Mouse (Mus musculus) layer of hippocampus, adult 9-11 months (tissue): ENCODE results near the gene A130010J15Rik.

Source experiments
- DNase-seq: peaks from one replicate; pipeline ENCODE4 v3.0.0; 2022

The A130010J15Rik gene

DNA sequence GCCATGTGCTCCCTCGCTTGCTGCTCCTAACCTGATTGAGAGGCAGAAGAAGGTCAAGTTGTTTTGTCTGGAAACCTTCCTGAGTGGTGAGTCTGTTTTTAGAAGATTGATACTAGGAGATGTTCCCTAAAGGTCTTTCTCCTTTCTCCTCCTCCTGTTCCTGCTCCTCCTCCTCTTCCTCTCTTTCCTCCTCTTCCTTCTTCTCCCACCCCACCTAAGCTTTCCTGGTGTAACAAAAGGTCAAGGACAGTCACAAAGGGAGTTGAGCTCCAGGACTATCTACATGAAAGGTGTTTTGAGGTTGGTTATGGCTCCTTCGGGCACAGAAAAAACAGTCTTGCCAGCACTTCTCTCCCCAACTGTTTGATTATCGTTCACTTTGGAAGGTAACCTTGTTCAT lies at the start of gene A130010J15Rik:
Gene A130010J15Rik, plus strand, starts transcription at position 301 of the 400 bp plus-strand sequence.
- no peak for DNase-seq

DNA sequence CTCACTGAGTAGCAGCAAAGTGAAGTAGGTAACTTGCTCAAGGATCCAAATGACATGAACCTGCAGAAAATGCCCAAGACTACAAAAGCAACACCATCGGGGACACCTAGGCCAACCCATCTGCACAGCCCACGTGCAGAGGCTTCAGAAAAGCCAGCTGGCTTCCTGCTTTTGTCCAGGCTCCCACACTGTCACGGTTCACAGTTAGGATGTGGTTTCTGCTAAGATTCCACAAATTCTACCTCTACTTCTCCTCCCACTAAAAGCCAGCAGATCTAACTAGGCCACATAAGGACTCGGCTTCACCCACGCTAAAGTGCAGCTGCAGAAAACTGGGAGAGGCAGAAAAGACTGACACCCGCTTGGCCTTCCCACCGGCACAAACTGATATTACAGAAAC lies 45.1 kb upstream of the A130010J15Rik start:
- no peak for DNase-seq

DNA sequence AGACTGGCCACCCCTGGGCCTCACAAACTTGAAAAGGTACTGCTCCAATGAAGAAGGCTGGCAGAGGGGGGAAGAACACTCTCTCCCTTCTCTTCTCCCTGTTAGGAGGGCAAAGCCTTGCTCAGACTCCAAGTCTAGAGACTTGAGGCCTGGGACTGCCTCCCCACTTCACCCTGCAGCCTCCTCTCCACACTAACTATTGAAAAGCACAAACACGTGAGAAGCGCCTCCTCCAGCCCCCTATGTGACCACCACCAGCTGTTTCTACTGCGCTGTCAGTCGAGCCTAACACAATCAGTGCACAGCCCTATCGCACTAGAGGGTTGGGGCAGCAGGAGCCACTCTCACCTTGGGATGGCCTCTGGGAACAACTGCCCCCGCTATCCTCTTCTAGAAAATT lies 44.6 kb upstream of the A130010J15Rik start:
- no peak for DNase-seq

DNA sequence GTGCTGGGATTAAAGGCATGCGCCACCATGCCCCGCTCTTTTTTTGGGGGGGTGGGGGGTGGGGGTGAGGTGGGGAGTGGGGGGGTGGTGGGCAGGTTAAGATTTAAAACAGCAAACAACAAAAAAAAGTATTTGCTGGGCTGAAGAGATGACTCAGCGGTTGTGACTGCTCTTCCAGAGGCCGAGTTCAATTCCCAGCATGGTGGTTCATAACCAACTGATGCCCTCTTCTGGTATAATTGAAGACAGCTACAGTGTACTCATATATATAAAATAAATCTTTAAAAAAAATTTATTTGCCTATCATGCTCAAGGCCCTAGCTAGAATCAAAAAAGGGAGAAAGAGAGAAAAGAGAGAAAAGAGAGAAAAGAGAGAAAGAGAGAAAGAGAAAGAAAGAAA lies 42.0 kb upstream of the A130010J15Rik start:
- no peak for DNase-seq

DNA sequence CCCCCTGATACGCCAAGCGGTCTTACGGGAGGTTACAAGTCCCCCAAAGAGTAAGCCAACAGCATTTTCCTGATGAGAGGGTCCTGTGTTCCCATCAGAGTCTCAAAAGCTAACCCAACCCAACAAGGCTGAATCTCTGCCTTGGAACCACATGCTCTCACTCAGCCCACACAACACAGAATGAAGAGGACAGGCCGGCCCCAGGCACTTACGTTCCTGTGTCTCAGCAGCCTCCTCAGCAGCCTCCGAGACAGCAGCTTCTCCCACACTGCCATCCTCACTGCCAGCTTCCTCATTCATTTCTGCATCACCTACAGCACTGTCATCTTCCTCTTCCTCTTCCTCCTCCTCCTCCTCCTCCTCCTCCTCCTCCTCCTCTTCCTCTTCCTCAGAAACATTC lies 39.8 kb upstream of the A130010J15Rik start:
- no peak for DNase-seq

DNA sequence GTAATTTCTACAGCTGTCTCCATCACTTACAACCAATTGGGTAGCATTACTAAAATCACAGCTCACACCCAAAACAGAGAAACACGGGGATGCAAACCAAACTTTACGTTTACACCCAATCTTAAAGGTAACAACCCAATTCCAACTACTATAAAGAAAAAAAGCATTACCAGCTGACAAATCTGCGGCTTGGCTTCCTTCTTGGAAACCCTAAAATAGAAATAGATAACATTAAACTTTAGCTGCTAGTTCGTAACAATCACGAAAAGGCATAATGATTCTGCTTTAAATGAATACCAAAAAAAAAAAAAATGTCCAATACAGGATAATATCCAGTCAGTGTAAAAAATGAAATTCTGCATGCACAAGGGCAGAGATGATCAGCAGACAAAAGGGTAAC lies 38.5 kb upstream of the A130010J15Rik start:
- no peak for DNase-seq

DNA sequence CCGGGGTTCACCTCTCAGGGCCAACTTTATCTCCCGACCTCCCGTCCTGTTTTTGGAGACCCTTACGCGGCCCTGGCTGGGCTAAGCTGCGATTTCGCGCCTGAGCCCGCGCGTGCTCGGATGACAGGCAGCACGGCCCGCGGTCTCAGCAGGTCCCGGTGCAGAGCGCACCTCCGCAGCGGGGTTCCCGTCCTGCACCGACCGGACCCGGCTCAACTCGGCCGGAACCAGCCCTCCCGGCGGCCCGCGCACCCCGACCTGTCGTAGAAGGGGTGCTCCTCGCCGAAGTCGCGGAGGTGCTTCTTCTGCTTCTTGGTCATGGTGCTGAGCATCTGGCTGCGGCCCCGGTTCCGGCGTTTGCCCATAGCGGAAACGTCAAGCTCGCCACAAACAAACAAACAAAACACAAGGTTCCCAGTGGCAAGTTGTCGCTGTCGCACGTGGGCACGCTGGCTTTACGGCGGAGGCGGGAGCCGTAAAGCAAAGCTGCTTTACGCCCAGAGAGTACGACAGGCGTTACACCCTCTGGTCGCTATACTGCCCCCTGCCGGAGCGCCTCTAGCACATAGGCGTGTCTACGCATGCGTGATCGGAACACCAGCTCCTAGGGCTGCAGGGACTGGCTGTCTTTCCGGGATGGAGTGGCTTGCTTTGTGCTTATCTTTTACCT lies 37.9 kb upstream of the A130010J15Rik start, which contains the start of gene Diexf:
Gene Diexf, minus strand, starts transcription at position 487 of the 670 bp plus-strand sequence.
- DNase-seq = peak; percentile 95

DNA sequence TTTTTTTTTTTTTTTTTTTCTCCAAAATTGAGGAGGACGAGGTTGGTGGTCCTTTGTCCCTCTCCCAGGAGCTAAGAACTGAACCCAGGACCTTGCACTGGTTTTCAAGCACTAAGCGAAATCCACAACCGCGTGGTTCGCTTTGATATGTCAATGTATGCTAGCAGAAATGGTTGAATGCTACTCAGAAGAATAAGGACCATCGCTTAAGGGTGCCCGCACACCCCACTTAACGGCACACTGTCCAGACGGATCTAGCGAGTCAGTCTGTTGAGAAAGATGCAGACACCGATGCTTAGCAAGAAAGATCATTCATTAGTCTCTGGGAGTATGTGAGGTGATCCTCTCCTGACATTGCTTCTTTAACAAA lies 37.4 kb upstream of the A130010J15Rik start:
- DNase-seq = no peak

DNA sequence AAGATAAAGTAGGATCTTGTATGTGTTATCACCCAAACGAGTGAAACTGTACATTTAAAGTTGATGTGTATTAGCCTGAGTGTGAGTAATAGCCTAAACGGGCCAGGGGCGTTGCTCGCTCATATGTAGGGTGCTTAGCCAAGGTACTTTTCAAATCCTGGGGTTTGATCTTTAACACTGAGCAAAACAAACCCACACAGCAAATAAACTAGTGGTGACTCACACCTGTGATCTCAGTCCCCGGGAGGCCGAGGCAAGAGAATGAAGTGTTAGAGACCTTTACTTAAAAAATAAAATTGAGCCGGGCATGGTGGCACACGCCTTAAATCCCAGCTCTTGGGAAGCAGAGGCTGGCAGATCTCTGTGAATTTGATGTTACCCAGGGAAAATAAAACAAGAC lies 37.0 kb upstream of the A130010J15Rik start:
- no peak for DNase-seq

DNA sequence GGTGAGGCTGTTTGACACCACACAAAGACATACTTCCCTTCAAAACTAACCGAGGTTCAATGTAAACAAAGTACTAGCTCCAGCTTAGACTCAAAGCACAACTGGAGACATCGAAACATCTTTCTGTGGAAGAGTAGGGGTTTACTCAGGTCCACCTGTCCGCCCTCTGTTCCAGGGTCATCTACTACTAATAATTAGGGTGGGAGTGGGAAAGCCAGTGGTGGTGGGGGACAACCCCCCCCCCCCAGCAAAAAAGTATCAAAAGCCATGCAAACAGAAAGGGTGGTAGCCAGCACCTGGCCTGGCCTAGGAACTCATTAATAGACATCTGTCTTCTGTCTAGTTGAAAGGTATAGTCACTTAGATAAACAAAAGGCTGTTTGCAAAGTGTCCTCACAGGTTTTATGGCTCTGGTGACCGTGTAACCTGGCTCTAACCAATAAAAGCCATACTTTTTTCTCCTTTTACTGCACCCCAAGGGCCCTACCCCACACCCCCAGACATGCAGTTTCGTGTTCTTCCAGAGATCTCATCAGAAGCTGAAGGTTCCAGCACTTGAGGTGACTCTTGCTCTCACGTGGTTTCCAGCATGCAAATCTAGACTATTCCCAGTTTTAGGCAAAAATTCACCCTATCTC lies 36.4 kb upstream of the A130010J15Rik start:
- no peak for DNase-seq

DNA sequence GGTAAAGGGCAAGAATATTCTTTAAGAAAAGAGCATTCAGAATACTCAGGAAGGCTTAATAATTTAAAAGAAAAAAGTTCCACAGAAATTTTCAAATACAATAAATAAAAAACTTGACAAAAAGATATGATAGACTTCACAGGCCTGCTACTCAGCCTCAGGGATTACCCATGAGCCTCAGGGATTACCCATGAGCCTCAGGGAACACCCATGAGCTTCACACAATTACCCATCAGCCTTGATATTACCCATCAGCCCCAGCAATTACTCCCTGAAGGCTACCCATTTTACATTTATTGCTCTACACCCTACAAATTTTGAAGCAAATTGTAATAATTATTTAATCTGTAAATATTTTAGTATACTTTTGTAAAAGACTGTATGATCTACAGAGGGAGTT lies 35.5 kb upstream of the A130010J15Rik start:
- no peak for DNase-seq

DNA sequence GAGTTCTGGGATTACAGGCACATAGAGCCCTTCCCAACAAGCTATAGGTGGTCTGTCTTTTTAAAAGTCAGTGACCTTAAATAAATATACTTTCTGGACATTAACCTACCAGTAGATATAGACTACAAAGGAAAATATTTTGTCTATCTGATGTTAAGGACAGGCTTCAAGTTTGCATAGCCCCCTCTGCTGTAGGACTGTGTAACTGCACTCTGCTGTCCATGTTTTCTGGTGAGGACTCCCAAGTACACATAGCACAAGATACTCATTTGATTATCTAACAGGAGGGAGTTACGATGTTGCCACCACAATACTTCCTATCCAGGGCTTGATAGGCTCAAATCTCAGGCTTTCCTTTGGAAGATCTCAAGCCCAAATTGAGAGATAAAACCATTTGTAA lies 34.1 kb upstream of the A130010J15Rik start:
- DNase-seq = no peak

DNA sequence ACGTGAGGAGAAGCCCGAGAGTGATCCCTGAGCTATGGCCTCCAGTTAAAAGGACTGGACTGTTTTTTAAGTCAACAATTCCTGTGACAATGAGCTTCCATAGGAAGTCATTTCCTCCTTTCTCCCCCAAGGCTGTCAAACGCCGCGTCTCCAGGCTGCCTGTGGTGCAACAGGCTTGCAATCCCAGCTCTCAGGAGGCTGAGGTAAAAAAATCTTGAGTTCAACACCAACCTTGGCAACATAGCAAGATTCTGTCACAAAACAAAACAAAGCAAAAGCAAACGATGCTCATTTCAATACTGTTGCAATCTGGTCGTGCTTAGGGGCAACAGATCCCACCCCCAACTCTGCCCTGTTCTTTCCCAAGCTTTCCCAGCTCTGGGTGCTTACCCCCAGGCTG lies 29.8 kb upstream of the A130010J15Rik start:
- DNase-seq = no peak

DNA sequence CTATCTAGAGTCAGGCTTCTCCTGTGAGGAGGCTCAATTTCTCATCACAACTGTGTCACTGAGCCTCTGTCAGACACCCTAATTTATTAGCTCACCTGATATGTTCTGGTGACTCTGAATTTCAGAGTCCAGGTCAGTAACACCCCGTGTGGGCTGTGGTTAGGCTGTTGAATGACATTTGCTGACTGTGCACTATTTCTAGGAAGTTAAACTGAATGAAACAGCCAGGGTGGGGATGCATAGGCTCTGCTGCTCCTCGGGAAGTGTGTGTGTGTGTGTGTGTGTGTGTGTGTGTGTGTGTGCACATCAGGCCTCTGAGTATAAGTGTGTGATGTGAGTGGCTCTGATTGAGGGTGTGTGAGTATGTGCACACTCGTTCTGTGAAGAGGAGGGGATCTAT lies 29.2 kb upstream of the A130010J15Rik start:
- DNase-seq = no peak

DNA sequence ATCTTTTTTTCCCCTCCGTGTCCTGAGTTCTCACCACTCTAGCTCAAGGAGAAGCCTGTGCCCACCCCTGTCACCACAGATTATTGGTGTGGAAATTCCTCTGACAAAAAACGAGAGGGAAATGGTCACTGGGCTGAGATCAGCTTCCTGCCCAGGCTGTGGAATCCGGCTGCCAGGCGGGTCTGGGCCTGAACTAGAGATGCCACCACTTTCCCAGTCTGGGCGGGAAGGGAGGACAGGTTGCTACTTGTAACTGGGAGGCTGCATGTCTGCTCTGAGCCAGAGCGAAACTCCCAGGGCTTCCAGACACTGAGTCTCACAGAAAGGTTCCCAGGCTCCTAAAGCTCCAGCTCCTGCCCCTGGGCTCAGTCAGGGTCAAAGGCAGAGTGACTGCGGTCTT lies 26.7 kb upstream of the A130010J15Rik start:
- no peak for DNase-seq

DNA sequence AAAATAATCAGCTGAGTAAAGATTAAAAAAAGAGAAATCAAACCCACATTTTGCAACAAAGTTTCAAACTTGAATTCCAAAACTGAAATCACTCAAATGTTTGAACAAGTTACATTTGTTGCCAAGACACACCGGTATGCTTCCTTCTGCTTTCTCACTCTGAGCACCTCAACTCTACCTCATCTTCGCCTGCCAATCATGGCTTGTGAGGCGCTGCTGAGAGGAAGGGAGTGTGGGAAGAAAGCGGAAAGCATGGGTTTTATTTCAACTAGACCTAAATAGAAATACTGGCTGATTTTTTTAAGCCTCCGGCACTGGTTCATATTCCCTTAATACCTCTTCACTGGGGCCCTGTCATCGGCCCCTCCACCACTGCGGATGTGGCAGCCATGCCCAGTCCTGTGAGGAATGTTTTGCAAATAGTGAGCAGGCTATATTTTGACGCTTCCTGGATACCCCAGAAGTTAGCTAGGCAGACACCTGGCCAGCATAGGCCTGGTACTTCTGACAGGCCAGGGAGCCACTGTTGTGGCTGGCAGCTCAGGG lies 25.3 kb upstream of the A130010J15Rik start:
- no peak for DNase-seq

DNA sequence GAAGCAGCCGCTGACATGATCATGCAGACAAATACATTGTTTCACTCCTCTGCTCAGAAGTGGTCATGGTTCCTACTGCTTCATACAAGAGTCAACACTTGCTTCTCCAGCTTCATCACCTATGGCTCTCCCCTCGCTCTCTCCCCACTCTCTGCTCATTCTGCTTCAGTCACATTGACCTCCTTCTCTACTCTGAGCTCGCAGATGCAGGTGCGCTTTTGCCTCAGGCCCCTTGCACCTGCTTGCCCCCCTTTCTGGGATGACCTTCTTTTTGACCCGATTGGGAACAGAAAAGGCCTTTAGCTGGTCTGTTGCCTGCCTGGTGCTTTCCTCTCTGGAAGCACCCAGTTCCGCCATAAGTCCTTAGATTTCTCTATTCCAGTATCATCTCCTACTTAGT lies 23.3 kb upstream of the A130010J15Rik start:
- DNase-seq = no peak

DNA sequence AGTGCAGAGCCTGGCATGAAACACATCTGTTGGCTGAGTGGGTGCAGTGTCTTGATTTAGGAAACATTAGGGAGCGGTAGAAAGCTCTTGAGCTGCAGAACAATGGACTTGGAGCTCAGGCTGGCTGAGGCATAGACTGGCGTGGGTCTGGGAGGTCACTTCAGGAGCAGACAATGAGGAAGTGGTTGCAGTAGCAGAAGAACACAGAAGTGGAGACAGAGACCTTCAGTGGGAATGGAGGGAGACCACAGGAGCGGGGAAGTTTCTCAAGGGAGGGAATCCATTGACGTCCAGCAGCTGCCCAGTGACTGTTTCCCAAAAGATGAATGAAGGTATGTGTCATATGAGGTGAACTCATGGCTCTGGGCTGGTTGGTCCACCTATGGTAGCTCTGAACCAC lies 22.7 kb upstream of the A130010J15Rik start:
- no peak for DNase-seq

DNA sequence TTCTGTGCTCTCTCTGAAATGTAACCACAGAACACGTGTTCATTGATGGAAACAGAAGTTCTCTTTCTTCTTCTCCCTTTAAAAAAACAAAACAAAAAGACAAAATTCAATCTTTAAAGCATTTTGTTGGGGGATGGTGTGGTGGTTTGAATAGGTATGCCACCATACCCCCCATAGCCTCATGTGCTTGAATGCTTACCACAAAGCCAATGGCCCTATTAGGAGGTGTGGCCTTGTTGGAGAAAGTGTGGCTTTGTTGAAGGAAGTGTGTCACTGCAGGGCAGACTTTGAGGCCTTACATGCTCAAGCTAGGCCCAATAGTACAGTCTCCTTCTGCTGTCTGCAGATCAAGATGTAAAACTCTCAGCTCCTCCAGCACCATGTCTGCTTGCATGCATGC lies 21.4 kb upstream of the A130010J15Rik start:
- DNase-seq = no peak

DNA sequence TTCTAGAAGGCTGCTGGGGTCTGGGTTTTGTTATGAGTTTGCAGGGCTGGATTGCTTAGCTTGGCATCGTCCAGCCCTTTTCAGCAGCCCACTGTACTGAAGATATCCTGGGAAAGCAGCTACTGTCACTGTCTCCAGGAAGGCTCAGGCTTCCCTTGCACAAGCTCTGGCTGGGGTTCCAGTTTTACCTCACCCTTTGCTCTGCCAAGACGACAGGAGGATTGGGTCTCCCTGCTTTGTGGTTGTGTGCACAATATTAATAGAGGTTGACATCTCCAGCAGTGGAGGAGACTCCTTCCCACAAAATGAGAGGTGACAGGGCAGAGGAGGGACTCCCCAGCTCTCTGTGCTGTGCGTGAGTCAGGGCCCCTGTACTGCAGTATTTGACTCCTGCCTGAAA lies 18.6 kb upstream of the A130010J15Rik start:
- no peak for DNase-seq

DNA sequence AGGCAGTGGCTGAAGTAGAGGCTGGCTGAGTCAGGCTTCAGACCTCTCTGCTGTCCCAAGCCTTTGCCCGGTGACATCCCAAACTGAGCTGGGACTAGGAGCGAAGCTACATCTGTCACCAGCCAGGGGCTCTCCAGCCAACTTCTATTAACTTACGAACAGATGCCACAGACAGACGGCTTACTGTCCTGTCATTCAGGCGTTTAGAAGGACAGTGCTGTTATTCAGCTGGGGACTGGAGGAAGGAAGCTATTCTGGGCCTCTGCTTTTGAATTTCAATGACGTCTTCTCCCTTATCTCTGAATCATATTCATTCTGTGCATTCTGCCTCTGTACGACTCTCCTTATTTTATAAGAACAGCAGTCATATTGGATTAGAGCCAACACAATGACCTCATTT lies 16.7 kb upstream of the A130010J15Rik start:
- DNase-seq = peak; percentile 31

DNA sequence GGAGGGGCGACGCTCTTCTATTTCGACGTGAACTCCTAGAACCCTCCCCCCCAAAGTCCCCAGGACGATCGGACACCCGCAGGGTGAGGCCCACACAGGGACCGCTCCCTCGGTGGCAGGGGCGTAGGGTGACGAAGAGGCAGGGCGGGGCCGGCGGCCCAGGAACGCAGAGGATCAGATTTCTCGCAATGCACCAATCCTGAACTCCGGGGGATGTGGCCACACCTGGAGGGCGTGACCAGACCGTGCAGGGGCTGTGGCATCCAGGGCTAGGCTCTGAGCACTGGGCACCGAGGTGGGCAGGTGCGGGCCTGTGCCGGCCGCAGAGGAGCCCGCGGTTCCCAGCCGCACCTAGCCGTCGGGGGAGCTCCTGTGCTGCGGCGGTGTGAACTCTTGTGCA lies 15.0 kb upstream of the A130010J15Rik start, which contains the start of gene Irf6:
Gene Irf6, plus strand, starts transcription at position 240 of the 400 bp plus-strand sequence.
- DNase-seq = no peak

DNA sequence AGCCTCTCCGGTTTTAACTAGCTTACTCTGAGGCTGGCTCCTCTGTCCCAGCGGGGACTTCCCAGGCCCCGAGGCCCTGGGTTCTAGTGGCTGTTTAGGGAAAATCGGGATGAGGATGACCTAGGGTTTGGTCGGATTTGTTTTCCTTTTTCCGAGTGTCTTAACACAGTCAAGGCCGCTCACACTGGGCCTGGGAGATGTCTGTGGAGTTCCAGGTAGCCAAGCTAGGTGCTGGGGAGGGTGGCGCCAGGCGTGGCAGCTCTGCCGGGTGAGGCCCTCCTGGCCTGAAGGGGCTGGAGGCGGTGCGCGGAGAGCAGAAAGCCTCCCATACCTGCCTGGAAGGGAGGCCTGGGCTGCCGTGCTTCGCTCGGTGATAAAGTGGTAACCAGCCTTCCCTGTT lies 14.3 kb upstream of the A130010J15Rik start:
- no peak for DNase-seq

DNA sequence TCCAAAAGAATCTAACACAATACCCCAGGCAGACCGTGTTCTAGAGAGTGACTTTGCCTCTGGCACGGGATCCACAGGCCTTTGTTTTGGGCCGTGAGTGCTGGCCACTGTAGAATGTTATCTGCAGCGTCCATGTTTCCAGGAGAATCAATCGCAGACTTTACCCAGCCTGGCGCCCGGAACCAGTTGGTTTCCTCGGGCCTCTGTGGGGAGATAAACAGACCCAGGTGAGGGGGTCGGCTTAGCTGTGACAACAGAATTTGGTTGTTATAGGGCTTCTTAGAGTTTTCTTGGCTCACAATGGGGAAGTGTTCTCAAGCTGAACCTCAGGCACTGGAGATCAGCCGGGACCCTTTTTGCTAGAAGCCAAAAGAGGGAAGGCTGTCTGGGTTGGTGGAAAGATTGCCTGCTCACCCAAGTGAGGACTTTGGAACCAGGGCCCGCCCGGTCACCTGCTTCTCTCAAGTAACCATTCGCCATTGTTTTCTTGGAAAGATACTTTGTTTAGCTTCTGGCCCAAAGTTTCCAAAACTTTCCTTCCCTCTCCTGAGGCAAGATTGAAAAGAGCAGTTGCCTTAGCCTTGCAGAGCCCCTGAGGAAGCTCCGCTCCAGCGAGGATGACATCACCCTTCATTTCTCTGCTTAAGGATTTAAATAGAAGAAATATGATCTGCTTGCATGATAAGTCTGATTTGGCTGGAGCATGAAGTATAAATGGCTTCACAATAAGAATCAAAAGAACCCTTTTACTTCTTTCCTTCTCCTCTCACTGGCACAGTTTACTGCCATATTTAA lies 11.3 kb upstream of the A130010J15Rik start:
- DNase-seq = no peak
